Mouse (Mus musculus) megakaryocyte, embryonic 14.5 days (primary cell): ENCODE measurements around the gene Ifitm3. TPM values are rescaled to one million over a fixed set of nuclear protein-coding genes. Genes with fewer than 3 reads are reported as not detected.
"Not testable (repeated sequence)": the region's sequence is repeated elsewhere in the genome, so short reads cannot be mapped to it uniquely, and the experiment has no call there.

Source experiments
- H3K27me3 ChIP-seq: replicated peaks from 2 replicates; pipeline ENCODE3; 2012; ENCODE audit warnings: inconsistent platforms
- H3K36me3 ChIP-seq: replicated peaks from 2 replicates; pipeline ENCODE3; 2012; ENCODE audit warnings: low read length, inconsistent platforms, mixed read lengths
- H3K4me1 ChIP-seq: 2 replicates; pipeline ENCODE4 v1.6.1; 2012; ENCODE audit warnings: inconsistent platforms
- H3K4me3 ChIP-seq: replicated peaks from 2 replicates; pipeline ENCODE3; 2012; ENCODE audit warnings: moderate library complexity, mild to moderate bottlenecking, inconsistent platforms
- H3K9me3 ChIP-seq: 2 replicates; pipeline ENCODE4 v1.6.1; 2012; ENCODE audit warnings: inconsistent platforms
- FLI1 ChIP-seq: IDR thresholded peaks from 2 replicates; pipeline ENCODE4 v1.6.1; 2012; ENCODE audit warnings: low read length, inconsistent platforms, mixed read lengths
- GATA1 ChIP-seq: IDR thresholded peaks from 3 replicates; pipeline ENCODE4 v1.6.1; 2012; ENCODE audit warnings: mixed read lengths, low read length, inconsistent platforms, borderline replicate concordance
- polyA plus RNA-seq: library from polyadenylated mRNA; stranded (reverse); fragments of >175 nt; gene quantifications from 2 replicates; pipeline ENCODE4 v1.2.3, GENCODE M21; 2012; ENCODE audit warnings: low replicate concordance; ENCODE audit not compliant: insufficient read depth

Gene Ifitm3
- polyA plus RNA-seq, 1 experiment: 151 TPM

DNA sequence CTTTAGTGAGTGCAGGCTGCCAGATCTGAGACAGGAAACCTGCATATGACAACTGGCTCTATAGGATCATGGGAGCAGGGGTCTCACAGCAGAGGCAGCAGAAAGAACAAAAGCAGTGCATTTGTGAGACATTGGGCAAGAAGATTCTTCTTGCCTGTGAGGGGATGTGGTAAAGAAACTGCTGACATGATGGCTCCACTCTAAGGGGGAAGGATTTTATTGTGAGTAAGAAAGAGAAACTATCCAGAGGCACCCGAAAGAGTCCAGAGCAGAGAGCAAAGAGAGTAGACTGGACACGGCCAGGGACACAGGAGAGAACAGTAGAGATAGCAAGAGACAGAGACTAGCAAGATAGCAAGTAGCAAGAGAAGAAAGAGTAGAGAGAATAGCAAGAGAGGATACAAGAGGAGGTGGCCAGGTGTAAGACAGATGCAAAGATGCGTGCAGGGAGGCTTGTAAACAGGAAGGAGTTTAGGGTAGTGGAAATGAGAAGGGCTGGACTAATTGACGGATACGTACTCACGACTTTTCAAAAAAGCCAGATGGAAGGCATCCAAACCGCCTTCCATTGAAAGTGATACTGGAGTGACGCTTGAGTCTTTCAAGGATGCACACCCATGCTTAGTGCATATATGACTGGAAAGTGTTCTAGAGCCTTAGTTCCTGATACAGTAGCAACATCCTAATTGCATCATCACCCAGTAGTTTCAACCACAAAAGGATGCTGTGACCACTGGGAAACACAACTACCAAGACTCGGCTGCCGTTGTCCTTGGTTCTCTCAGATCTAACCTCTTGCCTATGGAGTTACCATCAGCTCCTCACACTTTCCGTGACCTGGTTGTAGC lies 11.5 kb downstream of the Ifitm3 start:
- peaks cover 46% of the 10 kb centered on the region for H3K4me1 ChIP-seq
- no peaks in the 10 kb centered on the region for H3K36me3 ChIP-seq
- H3K4me3 ChIP-seq: peak overlapping the region; percentile 70
- no peaks in the 10 kb centered on the region for H3K27me3 ChIP-seq
- TF ChIP-seq GATA1 (no peak), FLI1 (no peak)
- peaks cover 6% of the 10 kb centered on the region; the same call in 1 of the 2 replicates for H3K9me3 ChIP-seq

DNA sequence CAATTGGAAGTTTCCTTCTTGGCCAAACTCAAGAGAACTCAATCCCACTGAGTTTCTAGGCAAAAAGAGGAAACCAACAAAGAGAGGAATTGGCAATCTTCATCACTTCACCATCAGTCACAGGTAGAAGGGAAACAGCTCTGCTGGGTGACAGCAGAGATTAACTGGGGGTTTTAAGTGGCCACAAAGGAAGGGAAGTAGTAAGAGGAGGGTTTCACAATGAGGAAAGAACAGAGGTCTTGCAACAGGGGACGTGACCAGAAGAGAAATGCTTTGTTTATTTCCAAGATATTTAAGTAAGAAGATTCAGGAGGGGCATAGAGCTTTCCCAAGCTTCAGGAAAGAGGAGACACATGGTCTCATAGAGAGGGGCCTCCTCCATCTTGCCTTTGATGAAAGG lies 12.8 kb downstream of the Ifitm3 start:
- H3K9me3 ChIP-seq: no peaks in the 10 kb centered on the region
- no peaks in the 10 kb centered on the region for H3K27me3 ChIP-seq
- peaks cover 40% of the 10 kb centered on the region for H3K4me1 ChIP-seq
- H3K36me3 ChIP-seq: no peaks in the 10 kb centered on the region
- TF ChIP-seq FLI1 (no peak), GATA1 (no peak)
- no peak overlapping the region for H3K4me3 ChIP-seq

DNA sequence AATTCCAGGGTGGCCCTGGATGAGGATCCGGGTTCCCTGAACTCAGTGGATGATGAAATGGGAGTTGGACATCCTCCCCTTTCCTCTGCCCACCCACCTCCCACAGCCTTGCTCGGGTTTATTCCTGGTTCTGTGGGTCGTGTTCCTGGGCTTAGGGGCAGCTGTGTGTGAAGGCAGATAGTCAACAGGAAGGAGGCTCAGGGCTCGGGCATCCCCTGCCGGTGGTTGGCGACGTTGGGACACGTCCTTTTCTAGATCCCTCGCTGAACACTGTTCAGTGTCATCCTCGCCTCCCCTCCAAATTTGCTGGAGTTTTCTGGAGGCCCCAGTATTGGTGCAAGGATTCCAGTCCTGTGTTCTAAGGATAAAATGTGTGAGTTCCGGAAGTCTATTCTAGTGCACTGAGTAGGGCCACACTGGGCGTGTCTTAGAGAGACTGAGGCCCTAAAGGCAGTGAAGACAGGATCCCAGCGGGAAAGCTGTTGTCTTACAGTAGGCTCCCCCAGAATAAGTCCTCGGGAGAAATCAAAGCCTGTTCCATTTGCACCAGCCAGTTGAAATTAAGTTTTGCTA lies 19.4 kb downstream of the Ifitm3 start:
- Histone ChIP-seq H3K4me3 (peak overlapping the region; percentile 90), H3K9me3 (peaks cover under 1% of the 10 kb centered on the region; the same call in 1 of the 2 replicates), H3K36me3 (peaks cover 1% of the 10 kb centered on the region), H3K27me3 (no peaks in the 10 kb centered on the region), H3K4me1 (peaks cover 68% of the 10 kb centered on the region)
- TF ChIP-seq GATA1: no peak
- no peak for TF ChIP-seq FLI1

DNA sequence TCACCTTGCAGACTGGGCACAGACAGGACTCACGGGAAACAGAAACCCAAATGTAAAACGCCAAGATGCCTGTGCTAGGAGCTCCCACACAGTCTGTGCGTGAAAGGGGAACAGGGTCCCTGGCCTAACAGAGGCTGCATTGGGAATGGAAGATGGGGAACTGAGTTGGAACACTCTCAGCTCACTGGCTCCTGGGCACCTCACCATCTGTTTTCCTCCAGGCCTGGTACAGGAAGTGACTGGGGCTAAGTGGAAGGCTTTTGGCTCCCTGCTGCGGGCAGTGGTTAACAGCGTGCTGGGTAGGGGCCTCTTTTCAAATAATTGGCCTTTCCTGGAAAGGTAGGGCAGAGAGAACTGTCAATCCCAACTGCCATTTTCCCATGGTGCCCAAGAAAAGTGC lies 19.9 kb downstream of the Ifitm3 start:
- Histone ChIP-seq H3K4me1 (peaks cover 73% of the 10 kb centered on the region), H3K4me3 (peak overlapping the region; percentile 90), H3K36me3 (peaks cover 7% of the 10 kb centered on the region), H3K9me3 (peaks cover 6% of the 10 kb centered on the region), H3K27me3 (no peaks in the 10 kb centered on the region)
- TF ChIP-seq FLI1 (no peak), GATA1 (no peak)

GRCm38 (mm10) chr7:140990185-140990584 lies 20.4 kb downstream of the Ifitm3 start:
- Histone ChIP-seq H3K4me1 (peaks cover 73% of the 10 kb centered on the region), H3K36me3 (peaks cover 7% of the 10 kb centered on the region), H3K9me3 (peaks cover 6% of the 10 kb centered on the region), H3K27me3 (no peaks in the 10 kb centered on the region), H3K4me3 (peak overlapping the region; percentile 90)
- TF ChIP-seq GATA1 (no peak), FLI1 (no peak)

DNA sequence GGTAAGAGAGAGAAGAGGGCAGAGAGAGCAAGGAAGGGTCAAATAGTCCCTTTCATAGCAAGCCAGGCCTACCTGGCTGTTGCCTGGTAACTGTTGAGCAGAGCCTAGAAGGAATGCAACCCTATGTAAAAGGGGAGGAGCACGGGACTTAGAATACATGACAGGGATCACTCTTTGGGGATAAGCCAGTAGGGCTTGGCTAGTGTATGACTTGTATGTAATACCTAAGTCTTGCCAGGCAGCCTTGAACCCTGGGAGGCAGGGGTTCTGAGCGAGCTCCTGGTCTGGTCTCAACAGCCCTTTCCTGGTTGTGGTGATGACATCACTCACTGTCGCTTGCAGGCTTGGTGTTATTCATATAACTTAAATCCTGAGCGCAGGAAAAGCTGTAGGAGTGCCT lies 21.5 kb downstream of the Ifitm3 start:
- H3K4me3 ChIP-seq: no peak overlapping the region
- peaks cover 68% of the 10 kb centered on the region for H3K4me1 ChIP-seq
- no peaks in the 10 kb centered on the region for H3K27me3 ChIP-seq
- no peak for TF ChIP-seq FLI1
- no peak for TF ChIP-seq GATA1
- H3K9me3 ChIP-seq: peaks cover 6% of the 10 kb centered on the region
- H3K36me3 ChIP-seq: peaks cover 7% of the 10 kb centered on the region

DNA sequence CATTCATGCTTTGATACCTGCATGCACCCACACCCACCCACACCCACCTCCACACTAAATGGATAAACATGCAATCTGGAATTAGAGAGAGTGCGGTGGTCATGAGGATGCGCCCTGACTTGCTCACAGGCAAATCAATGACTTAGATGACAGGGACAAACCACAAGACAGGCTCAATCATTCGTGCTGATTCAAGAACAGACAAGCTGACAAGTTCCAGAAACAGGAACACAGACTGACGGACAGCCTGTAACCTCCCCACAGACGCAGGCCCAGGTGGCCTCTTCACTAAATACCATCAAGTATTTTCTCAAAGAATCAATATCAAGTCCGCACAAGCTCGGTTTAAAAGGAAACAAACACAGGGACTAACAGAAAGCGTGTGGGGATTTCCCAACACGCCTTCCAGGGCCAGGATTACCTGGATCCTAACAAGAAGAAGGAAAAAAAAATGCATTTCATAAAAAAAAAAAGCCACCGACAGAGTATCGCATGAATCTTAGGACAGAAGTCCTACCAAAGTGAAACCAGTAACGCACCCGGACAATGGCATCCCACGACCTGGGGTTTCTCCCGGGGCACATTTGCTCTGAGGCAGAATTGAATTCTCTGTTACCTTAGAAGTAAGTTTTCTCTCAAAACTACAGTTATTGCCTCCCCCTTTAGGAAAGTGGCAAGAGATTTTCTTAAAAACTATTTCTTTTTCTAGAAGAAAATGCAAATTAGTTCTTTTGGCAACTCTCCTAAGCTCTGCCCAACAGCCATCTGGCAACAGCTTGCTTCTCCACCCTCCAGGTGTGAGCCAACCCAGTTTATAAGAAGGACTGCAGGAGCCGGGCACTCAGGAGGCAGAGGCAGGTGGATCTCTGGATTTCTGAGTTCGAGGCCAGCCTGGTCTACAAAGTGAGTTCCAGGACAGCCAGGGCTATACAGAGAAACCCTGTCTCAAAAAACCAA lies 23.1 kb downstream of the Ifitm3 start:
- no peak for TF ChIP-seq GATA1
- TF ChIP-seq FLI1: no peak
- no peak overlapping the region for H3K4me3 ChIP-seq
- peaks cover 10% of the 10 kb centered on the region for H3K36me3 ChIP-seq

DNA sequence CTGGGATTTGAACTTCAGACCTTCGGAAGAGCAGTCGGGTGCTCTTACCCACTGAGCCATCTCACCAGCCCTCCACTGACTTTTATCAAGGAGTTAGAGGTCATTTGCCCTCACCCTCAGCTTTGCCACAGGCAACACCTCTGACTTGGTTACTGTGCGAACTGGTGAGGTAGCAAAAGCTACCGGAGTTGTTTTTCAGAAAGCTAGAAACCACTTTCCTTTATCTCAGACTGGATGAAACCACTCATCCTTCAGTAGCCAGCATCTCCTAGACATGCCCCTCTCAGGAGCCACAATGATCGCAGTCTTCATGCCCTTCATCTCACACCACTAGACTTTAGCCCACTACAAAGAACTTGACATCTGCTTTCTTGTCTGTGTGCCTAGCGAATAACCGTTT lies 27.6 kb downstream of the Ifitm3 start:
- Histone ChIP-seq H3K4me3 (no peak overlapping the region), H3K4me1 (peaks cover 65% of the 10 kb centered on the region), H3K9me3 (peaks cover 6% of the 10 kb centered on the region), H3K27me3 (no peaks in the 10 kb centered on the region), H3K36me3 (peaks cover 10% of the 10 kb centered on the region)
- TF ChIP-seq GATA1 (no peak), FLI1 (no peak)

More for the DNA sequence above, 23.1 kb downstream of the Ifitm3 start:
- Histone ChIP-seq H3K9me3 (peaks cover 6% of the 10 kb centered on the region), H3K27me3 (no peaks in the 10 kb centered on the region), H3K4me1 (peaks cover 80% of the 10 kb centered on the region)

GRCm38 (mm10) chr7:140981704-140982103 lies 28.9 kb downstream of the Ifitm3 start:
- H3K4me1 ChIP-seq: peaks cover 57% of the 10 kb centered on the region

GRCm38 (mm10) chr7:140976720-140977119 lies 33.9 kb downstream of the Ifitm3 start:
- not testable (repeated sequence) for H3K27me3 ChIP-seq, H3K36me3 ChIP-seq, H3K4me3 ChIP-seq, H3K9me3 ChIP-seq
- H3K4me1 ChIP-seq: peaks cover 60% of the 10 kb centered on the region

More at GRCm38 (mm10) chr7:140981704-140982103, 28.9 kb downstream of the Ifitm3 start:
- H3K9me3 ChIP-seq: peaks cover 6% of the 10 kb centered on the region
- no peaks in the 10 kb centered on the region for H3K27me3 ChIP-seq
- TF ChIP-seq FLI1: no peak
- peak overlapping the region; percentile 33 for H3K4me3 ChIP-seq
- peaks cover 10% of the 10 kb centered on the region for H3K36me3 ChIP-seq
